Mouse (Mus musculus) ES-E14 (cell line): ENCODE data around the gene Klhdc3.

ENCODE experiments used
- HCFC1 ChIP-seq: IDR thresholded peaks from 2 replicates; pipeline ENCODE4 v1.6.1; 2012; ENCODE audit warnings: low read length, inconsistent platforms, borderline replicate concordance; ENCODE audit not compliant: insufficient read depth
- MAFK ChIP-seq: IDR thresholded peaks from 2 replicates; pipeline ENCODE4 v1.6.1; 2014; ENCODE audit warnings: mild to moderate bottlenecking, low read depth, low read length, inconsistent platforms; ENCODE audit not compliant: insufficient read depth
- ZNF384 ChIP-seq: IDR thresholded peaks from 2 replicates; pipeline ENCODE4 v1.6.1; 2012; ENCODE audit warnings: low read depth, low read length, inconsistent platforms

- no peak for TF ChIP-seq HCFC1
- no peak for TF ChIP-seq ZNF384
- no peak for TF ChIP-seq MAFK
Measured at GRCm38 (mm10) chr17:46647279-46647678, 33.4 kb downstream of the Klhdc3 start.
